Mouse (Mus musculus): ENCODE measurements around the gene Ccna1. TPM values are rescaled to one million over a fixed set of nuclear protein-coding genes. Genes with fewer than 3 reads are reported as not detected.

The Ccna1 gene
- total RNA-seq, 2 experiments from 2014 or later = 2.0 to 2.2 TPM

DNA sequence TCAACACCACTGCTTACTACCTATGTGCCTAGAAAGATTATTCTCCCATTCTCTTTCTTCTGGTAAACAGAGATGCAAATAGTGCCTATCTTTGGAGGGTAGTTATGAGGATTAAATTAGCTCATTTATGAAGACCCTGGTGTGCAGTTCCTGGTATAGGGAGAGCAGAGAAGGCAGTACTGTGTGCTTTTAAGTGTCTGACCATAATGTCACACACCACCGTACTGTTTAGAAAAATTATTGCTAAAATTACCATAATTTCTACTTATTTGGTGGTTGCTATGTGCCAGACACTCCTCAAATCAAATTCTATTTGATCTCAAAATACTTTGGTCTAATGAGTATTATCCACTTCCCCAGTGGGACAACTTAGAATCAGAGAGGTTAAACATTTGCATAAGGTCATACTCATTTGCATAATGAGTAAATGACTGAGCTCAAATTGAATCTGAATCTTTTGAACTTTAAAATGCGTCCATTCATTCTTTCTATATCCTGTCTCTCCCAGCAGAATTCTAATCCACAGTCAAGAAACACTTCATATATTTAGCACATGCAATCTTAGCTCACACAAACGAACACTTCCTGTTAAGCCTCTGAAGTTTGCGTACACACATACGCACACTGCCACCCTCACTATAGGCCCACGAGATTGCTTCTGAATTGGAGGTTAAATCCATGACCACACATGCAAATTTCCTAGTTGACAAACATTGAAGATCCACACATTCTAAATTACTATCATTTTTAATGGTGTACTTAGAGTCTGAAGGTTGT, 46.1 kb downstream of the Ccna1 start:
- Histone ChIP-seq H3K4me3 (no peak overlapping the region), H3K27ac (no peak overlapping the region)
- no peak for TF ChIP-seq CTCF (IDR thresholded peaks at IDR 0.05)
- DNase-seq (ENCODE audit: extremely low spot score in 1 of 2, low spot score in 2 of 2) = no peak
- intact Hi-C loops (cut with DNase I) = no loop called here

- DNase-seq (ENCODE audit: extremely low spot score in 1 of 2, low spot score in 2 of 2) = no peak
- Histone ChIP-seq H3K4me3 (no peak overlapping the region), H3K27ac (no peak overlapping the region)
- intact Hi-C loops (cut with DNase I) = no loop called here
- TF ChIP-seq CTCF (IDR thresholded peaks at IDR 0.05) = no peak
These were observed 51.3 kb downstream of the Ccna1 start for GRCm38 (mm10) chr3:55004036-55004435.

GRCm38 (mm10) chr3:55001677-55002076, 53.6 kb downstream of the Ccna1 start:
- H3K4me3 ChIP-seq = no peak overlapping the region
- TF ChIP-seq CTCF (IDR thresholded peaks at IDR 0.05) = peak; percentile 26; the same call in 1 of the 2 replicates

More at GRCm38 (mm10) chr3:55001677-55002076, 53.6 kb downstream of the Ccna1 start:
- DNase-seq (ENCODE audit: extremely low spot score in 1 of 2, low spot score in 2 of 2) = no peak
- no peak overlapping the region for H3K27ac ChIP-seq
- intact Hi-C loops (cut with DNase I) = no loop called here

Other genes with a start within 250 kb of the Ccna1 start
- gene Rfxap, start 247.7 kb downstream of the Ccna1 start, total RNA-seq (2021) = 10 to 100 TPM; 47.9 to 49.5 TPM
- gene Sertm1, start 139.6 kb downstream of the Ccna1 start, total RNA-seq (2021) = 10 to 100 TPM; 29.1 to 33.0 TPM
- gene Spg20, start 56.6 kb upstream of the Ccna1 start, total RNA-seq (2021) = 10 to 100 TPM; 29.8 to 30.3 TPM
- under 1 TPM; 0.16 to 0.28 TPM for gene Ccdc169, start 81.8 kb upstream of the Ccna1 start, total RNA-seq (2021)
- gene Sohlh2, start 126.5 kb upstream of the Ccna1 start, total RNA-seq (2021) = not detected
- gene Dclk1, start 186.9 kb upstream of the Ccna1 start, total RNA-seq (2021) = 100 to 1,000 TPM; 871 to 963 TPM